Mouse (Mus musculus): ENCODE data around the gene Gmppb. TPM values are rescaled to one million over a fixed set of nuclear protein-coding genes. Genes with fewer than 3 reads are reported as not detected.

Gmppb gene
- total RNA-seq (2012; rRNA removed): 20.9 and 33.4 TPM in 2 replicates
- total RNA-seq (2014; rRNA removed): 17.9 and 18.4 TPM in 2 replicates
- 19.2 and 21.8 TPM in 2 replicates for polyA plus RNA-seq (2012; ENCODE audit: insufficient read length, low read depth)

DNA sequence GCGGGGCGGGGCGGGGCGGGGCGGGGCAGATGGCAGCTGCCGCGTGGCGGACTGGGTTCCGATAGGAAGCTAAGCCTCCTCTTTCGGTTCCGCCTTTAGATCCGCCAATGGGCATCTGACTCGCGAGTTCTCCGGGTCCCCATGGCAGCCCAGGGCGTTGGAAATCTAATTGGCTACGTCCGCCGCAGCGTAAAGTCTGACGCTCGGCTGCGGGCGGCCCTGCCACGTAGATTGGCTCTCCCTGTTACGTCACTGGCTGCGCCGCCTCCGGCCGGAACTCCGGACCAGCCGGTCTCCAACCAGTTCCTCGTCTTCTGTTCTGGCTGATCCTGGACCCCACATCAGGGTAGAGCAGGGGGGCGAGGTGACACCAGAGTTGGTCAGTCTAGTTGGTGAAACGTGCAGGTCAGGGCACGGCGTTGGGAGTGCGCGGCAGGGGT lies at the start of gene Gmppb:
TSS of gene Gmppb (plus strand) at position 227 of the 440 bp plus-strand sequence.
- TF ChIP-seq POLR2AphosphoS2 (IDR thresholded peaks at IDR 0.05; ENCODE audit: low read depth, low read length): no peak; the same call in 1 of the 2 replicates
- TF ChIP-seq USF2 (conservative IDR thresholded peaks at IDR 0.05; ENCODE audit: low read depth, low read length): no peak
- TF ChIP-seq MXI1 (IDR thresholded peaks at IDR 0.05; ENCODE audit: low read depth, low read length): peak; percentile 80; the same call in 1 of the 2 replicates
- peak; percentile 97 for TF ChIP-seq SIN3A (IDR thresholded peaks at IDR 0.05; ENCODE audit: low read length)
- TF ChIP-seq IRF4 (IDR thresholded peaks at IDR 0.05; ENCODE audit: low read depth, low read length): peak; percentile 89
- TF ChIP-seq MAFK (IDR thresholded peaks at IDR 0.05; ENCODE audit: insufficient replicate concordance, low read length): no peak
- TF ChIP-seq E2F4 (IDR thresholded peaks at IDR 0.05; ENCODE audit: insufficient replicate concordance, low read depth, low read length): no peak
- no peak for TF ChIP-seq JUN (IDR thresholded peaks at IDR 0.05; ENCODE audit: insufficient read depth, low read depth, low read length)
- TF ChIP-seq GABPA (IDR thresholded peaks at IDR 0.05; ENCODE audit: insufficient replicate concordance, low read depth, low read length): no peak; the same call in 1 of the 2 replicates
- peak; percentile 65; the same call in 1 of the 2 replicates for TF ChIP-seq TBP (conservative IDR thresholded peaks at IDR 0.05; ENCODE audit: low read depth, low read length)
- TF ChIP-seq MYC (IDR thresholded peaks at IDR 0.05; ENCODE audit: low read depth, low read length): peak; percentile 51; the same call in 1 of the 2 replicates
- TF ChIP-seq MAX (IDR thresholded peaks at IDR 0.05; ENCODE audit: low read length): peak; percentile 61; the same call in 1 of the 2 replicates
- no peak for TF ChIP-seq SMC3 (IDR thresholded peaks at IDR 0.05; ENCODE audit: low read depth, low read length)
- peak; percentile 79 for TF ChIP-seq HCFC1 (IDR thresholded peaks at IDR 0.05; ENCODE audit: low read depth, low read length)
- no peak for TF ChIP-seq ZNF384 (IDR thresholded peaks at IDR 0.05; ENCODE audit: low read depth, low read length)
- TF ChIP-seq POLR2A (IDR thresholded peaks at IDR 0.05; ENCODE audit: low read depth, low read length): peak; percentile 87
- TF ChIP-seq BHLHE40 (IDR thresholded peaks at IDR 0.05; ENCODE audit: low read depth, low read length): 0 out of 2 replicates have a peak, but pooled peaks have one; percentile 6
- peak; percentile 25; the same call in 1 of the 2 replicates for TF ChIP-seq TCF12 (IDR thresholded peaks at IDR 0.05; ENCODE audit: low read depth, low read length)
- peak; percentile 36; the same call in 1 of the 2 replicates for TF ChIP-seq MEF2A (IDR thresholded peaks at IDR 0.05; ENCODE audit: borderline replicate concordance, low read depth, low read length)
- no peak for TF ChIP-seq RCOR1 (conservative IDR thresholded peaks at IDR 0.05; ENCODE audit: low read depth, low read length)
- TF ChIP-seq ZMIZ1 (IDR thresholded peaks at IDR 0.05; ENCODE audit: low read depth, low read length): no peak
- TF ChIP-seq UBTF (IDR thresholded peaks at IDR 0.05; ENCODE audit: low read depth, low read length): no peak
- TF ChIP-seq USF1 (IDR thresholded peaks at IDR 0.05; ENCODE audit: low read depth, low read length): no peak; the same call in 1 of the 2 replicates
- TF ChIP-seq CHD2 (IDR thresholded peaks at IDR 0.05; ENCODE audit: low read length): peak; percentile 66
- no peak for TF ChIP-seq MAZ (IDR thresholded peaks at IDR 0.05; ENCODE audit: low read depth, low read length)
- peak; percentile 48; the same call in 1 of the 2 replicates for TF ChIP-seq NRF1 (IDR thresholded peaks at IDR 0.05; ENCODE audit: low read depth, low read length)
- no peak for TF ChIP-seq ETS1 (conservative IDR thresholded peaks at IDR 0.05; ENCODE audit: low read depth, low read length)
- no peak for TF ChIP-seq RAD21 (IDR thresholded peaks at IDR 0.05; ENCODE audit: low read depth, low read length)
- no peak for TF ChIP-seq CHD1 (IDR thresholded peaks at IDR 0.05; ENCODE audit: low read depth, low read length)
- TF ChIP-seq ELF1 (IDR thresholded peaks at IDR 0.05; ENCODE audit: low read depth, low read length): peak; percentile 91
- no peak for TF ChIP-seq EP300 (IDR thresholded peaks at IDR 0.05; ENCODE audit: low read length)
- TF ChIP-seq JUND (conservative IDR thresholded peaks at IDR 0.05; ENCODE audit: low read depth, low read length): no peak
- TF ChIP-seq NELFE (IDR thresholded peaks at IDR 0.05; ENCODE audit: low read depth, low read length): peak; percentile 75
- TF ChIP-seq ZC3H11A (IDR thresholded peaks at IDR 0.05; ENCODE audit: low read depth, low read length): no peak
- no peak for TF ChIP-seq PAX5 (IDR thresholded peaks at IDR 0.05; ENCODE audit: low read length)
- TF ChIP-seq CTCF (conservative IDR thresholded peaks at IDR 0.05 in 1 of 2, IDR thresholded peaks at IDR 0.05 in 1 of 2; ENCODE audit: low read depth in 2 of 2, low read length in 2 of 2): no peak
- TF ChIP-seq ZKSCAN1 (IDR thresholded peaks at IDR 0.05; ENCODE audit: borderline replicate concordance, low read depth, low read length): no peak
- TF ChIP-seq KAT2A (IDR thresholded peaks at IDR 0.05; ENCODE audit: insufficient replicate concordance, low read length): no peak
- peaks cover 2 to 37% of the 10 kb centered on the region in 2 experiments; a peak in 2 of 4 replicates for H3K4me1 ChIP-seq (ENCODE audit: control insufficient read depth in 1 of 2, insufficient read depth in 2 of 2)
- H3K27me3 ChIP-seq (replicated peaks): no peaks in the 10 kb centered on the region
- no peak within 1 kb of the TSS for H3K27ac ChIP-seq (ENCODE audit: insufficient read depth, low read depth)
- H3K9ac ChIP-seq (ENCODE audit: insufficient read depth, low read depth): peak within 1 kb of the TSS; percentile 64
- peak within 1 kb of the TSS; percentile 71 to 88 (median 79) for H3K4me3 ChIP-seq (replicated peaks in 1 of 3; ENCODE audit: low read depth in 2 of 3, low read length in 2 of 3, poor library complexity in 1 of 3)
- peak within 1 kb of the TSS; percentile 73 for H3K4me2 ChIP-seq (ENCODE audit: insufficient read depth, low read depth, poor library complexity, severe bottlenecking)
- H3K79me2 ChIP-seq (replicated peaks; ENCODE audit: control insufficient read depth, extremely low read depth, insufficient read depth, poor library complexity, severe bottlenecking): no peaks in the 10 kb centered on the region
- in situ Hi-C loops (cut with MboI; ENCODE audit: low pct_ligation_motif_present, low pct_unique_long_range_greater_than_20kb, low sequenced_read_pairs): no loop called here
- H3K9me3 ChIP-seq (replicated peaks; ENCODE audit: low read length): no peaks in the 10 kb centered on the region
- DNase-seq (ENCODE audit: extremely low read depth): peak; percentile 98
- H3K36me3 ChIP-seq (replicated peaks in 1 of 2; ENCODE audit: control insufficient read depth in 1 of 2, insufficient read depth in 1 of 2, low read length in 1 of 2): peaks cover 51 to 74% of the 10 kb centered on the region in 2 experiments
- dilution Hi-C loops (cut with MboI; ENCODE audit: extremely low pct_ligation_motif_present, extremely low pct_unique_long_range_greater_than_20kb, low sequenced_read_pairs): no loop called here

All from CH12.LX (cell line).